Mouse (Mus musculus) liver, embryonic 15.5 days (tissue): Measurements from ENCODE around the gene Cldn7. TPM values are rescaled to one million over a fixed set of nuclear protein-coding genes. Genes with fewer than 3 reads are reported as not detected.
"Not testable (repeated sequence)": the region's sequence is repeated elsewhere in the genome, so short reads cannot be mapped to it uniquely, and the experiment has no call there.

ENCODE experiments used
- ATAC-seq: fragments of 200-750 bp; cut with Nextera tagmentation; 2 replicates; pipeline ENCODE4 v1.8.0; 2017; ENCODE audit warnings: moderate number of reproducible peaks, mild to moderate bottlenecking, moderate library complexity; ENCODE audit not compliant: insufficient read depth
- H3K27ac ChIP-seq: fragments of 300-500 bp; sonication (generic); replicated peaks from 2 replicates; pipeline ENCODE4 v1.5.1; 2015; ENCODE audit warnings: mild to moderate bottlenecking, inconsistent platforms
- H3K27me3 ChIP-seq: fragments of 300-500 bp; sonication (generic); 2 replicates; pipeline ENCODE4 v1.6.1; 2015; ENCODE audit warnings: mild to moderate bottlenecking, inconsistent platforms
- H3K36me3 ChIP-seq: fragments of 300-500 bp; sonication (generic); replicated peaks from 2 replicates; pipeline ENCODE4 v1.6.1; 2015; ENCODE audit warnings: moderate library complexity, mild to moderate bottlenecking, inconsistent platforms
- H3K4me1 ChIP-seq: fragments of 300-500 bp; sonication (generic); replicated peaks from 2 replicates; pipeline ENCODE4 v1.6.1; 2015; ENCODE audit warnings: inconsistent platforms
- H3K4me2 ChIP-seq: fragments of 300-500 bp; sonication (generic); 2 replicates; pipeline ENCODE4 v1.6.1; 2015; ENCODE audit warnings: moderate library complexity, mild to moderate bottlenecking, inconsistent platforms
- H3K4me3 ChIP-seq: fragments of 300-500 bp; sonication (generic); replicated peaks from 2 replicates; pipeline ENCODE4 v1.5.1; 2015; ENCODE audit warnings: mild to moderate bottlenecking, inconsistent platforms
- H3K9ac ChIP-seq: fragments of 300-500 bp; sonication (generic); 2 replicates; pipeline ENCODE4 v1.6.1; 2015; ENCODE audit warnings: moderate library complexity, mild to moderate bottlenecking, inconsistent platforms
- H3K9me3 ChIP-seq: fragments of 300-500 bp; sonication (generic); replicated peaks from 2 replicates; pipeline ENCODE4 v1.6.1; 2016; ENCODE audit warnings: inconsistent platforms
- WGBS: fragments of 180-500 bp; shearing (Covaris S2); methylation state at CpG from one replicate; pipeline ENCODE4 v1.1.7; 2015; ENCODE audit warnings: mixed read lengths; ENCODE audit not compliant: insufficient replicate concordance; 5-methylcytosine and 5-hydroxymethylcytosine counted together
- polyA plus RNA-seq: library from polyadenylated mRNA; unstranded; fragments of >200 nt; fragmentation: Nextera tagmentation; extraction: Ambion mirVana; gene quantifications from 2 replicates; pipeline ENCODE4 v1.2.1, GENCODE M21; 2015

Cldn7 gene
- polyA plus RNA-seq = 4.5 and 6.6 TPM in 2 replicates

GRCm38 (mm10) chr11:69964650-69965270 lies at the start of gene Cldn7:
TSS of gene Cldn7 (plus strand) at chr11:69964779.
- peak within 1 kb of the TSS; percentile 74 for H3K4me2 ChIP-seq
- H3K36me3 ChIP-seq = peaks cover 17% of the 10 kb centered on the region
- no peak within 1 kb of the TSS for H3K9ac ChIP-seq
- no peak within 1 kb of the TSS for H3K27ac ChIP-seq
- no peak for ATAC-seq
- peaks cover 29% of the 10 kb centered on the region for H3K4me1 ChIP-seq
- H3K4me3 ChIP-seq = peak within 1 kb of the TSS; percentile 47
- H3K9me3 ChIP-seq = no peaks in the 10 kb centered on the region
- H3K27me3 ChIP-seq = peaks cover 86% of the 10 kb centered on the region
- WGBS = 9% methylated on average over 24 of the region's 24 CpGs

- Histone ChIP-seq H3K4me3 (peak overlapping the region; percentile 86), H3K4me2 (peak overlapping the region; percentile 90), H3K9ac (peak overlapping the region; percentile 90), H3K27ac (peak overlapping the region; percentile 97), H3K9me3 (no peaks in the 10 kb centered on the region), H3K27me3 (no peaks in the 10 kb centered on the region), H3K4me1 (peaks cover 64% of the 10 kb centered on the region), H3K36me3 (peaks cover 84% of the 10 kb centered on the region)
- no peak for ATAC-seq
- WGBS = 20% methylated on average over 9 of the region's 9 CpGs
These were observed 49.6 kb upstream of the Cldn7 start for GRCm38 (mm10) chr11:69914917-69915430.

- peak overlapping the region; percentile 90 for H3K4me2 ChIP-seq
- H3K27me3 ChIP-seq = no peaks in the 10 kb centered on the region
- peaks cover 74% of the 10 kb centered on the region for H3K36me3 ChIP-seq
- H3K9me3 ChIP-seq = no peaks in the 10 kb centered on the region
- H3K9ac ChIP-seq = peak overlapping the region; percentile 90
- H3K4me3 ChIP-seq = peak overlapping the region; percentile 86
- H3K4me1 ChIP-seq = peaks cover 64% of the 10 kb centered on the region
- peak; percentile 62 for ATAC-seq
- H3K27ac ChIP-seq = peak overlapping the region; percentile 97
- WGBS = 17% methylated on average over 5 of the region's 5 CpGs
These were observed 48.6 kb upstream of the Cldn7 start for GRCm38 (mm10) chr11:69915667-69916627.

- Histone ChIP-seq H3K4me3 (peak overlapping the region; percentile 86), H3K27ac (peak overlapping the region; percentile 97), H3K4me1 (peaks cover 64% of the 10 kb centered on the region), H3K9ac (peak overlapping the region; percentile 90), H3K36me3 (peaks cover 65% of the 10 kb centered on the region), H3K4me2 (peak overlapping the region; percentile 90)
- not testable (repeated sequence) for H3K9me3 ChIP-seq, H3K27me3 ChIP-seq, ATAC-seq
- whole genome bisulfite sequencing = 22% methylated on average over 7 of the region's 7 CpGs
These were observed 47.8 kb upstream of the Cldn7 start for GRCm38 (mm10) chr11:69916652-69917378.

- H3K36me3 ChIP-seq = peaks cover 59% of the 10 kb centered on the region
- H3K9ac ChIP-seq = peak overlapping the region; percentile 20; the same call in 1 of the 2 replicates
- H3K4me2 ChIP-seq = peak overlapping the region; percentile 90
- peak overlapping the region; percentile 86 for H3K4me3 ChIP-seq
- H3K4me1 ChIP-seq = peaks cover 69% of the 10 kb centered on the region
- 64% methylated on average over 8 of the region's 8 CpGs for WGBS
- H3K27me3 ChIP-seq = no peaks in the 10 kb centered on the region
- no peaks in the 10 kb centered on the region for H3K9me3 ChIP-seq
- H3K27ac ChIP-seq = peak overlapping the region; percentile 97
- no peak for ATAC-seq
These were observed 47.1 kb upstream of the Cldn7 start for GRCm38 (mm10) chr11:69917379-69917948.

GRCm38 (mm10) chr11:69918118-69918517 lies 46.5 kb upstream of the Cldn7 start:
- peak overlapping the region; percentile 97 for H3K27ac ChIP-seq

GRCm38 (mm10) chr11:69919053-69919452 lies 45.5 kb upstream of the Cldn7 start:
- Histone ChIP-seq H3K27me3 (no peaks in the 10 kb centered on the region), H3K9ac (peak overlapping the region; percentile 97), H3K27ac (peak overlapping the region; percentile 97), H3K9me3 (no peaks in the 10 kb centered on the region), H3K4me2 (peak overlapping the region; percentile 90), H3K4me3 (peak overlapping the region; percentile 88), H3K36me3 (peaks cover 50% of the 10 kb centered on the region), H3K4me1 (peaks cover 74% of the 10 kb centered on the region)
- 40% methylated on average over 9 of the region's 9 CpGs for WGBS
- no peak for ATAC-seq

More at GRCm38 (mm10) chr11:69918118-69918517, 46.5 kb upstream of the Cldn7 start:
- H3K9me3 ChIP-seq = no peaks in the 10 kb centered on the region
- H3K4me3 ChIP-seq = peak overlapping the region; percentile 88; the same call in 1 of the 2 replicates
- ATAC-seq = no peak
- 66% methylated on average over 5 of the region's 5 CpGs for WGBS
- peak overlapping the region; percentile 20; the same call in 1 of the 2 replicates for H3K9ac ChIP-seq
- H3K4me2 ChIP-seq = peak overlapping the region; percentile 90
- H3K36me3 ChIP-seq = peaks cover 52% of the 10 kb centered on the region
- H3K4me1 ChIP-seq = peaks cover 70% of the 10 kb centered on the region
- H3K27me3 ChIP-seq = no peaks in the 10 kb centered on the region

- H3K4me3 ChIP-seq = peak overlapping the region; percentile 88
- H3K27me3 ChIP-seq = no peaks in the 10 kb centered on the region
- peaks cover 48% of the 10 kb centered on the region for H3K36me3 ChIP-seq
- ATAC-seq = peak; percentile 38
- H3K9me3 ChIP-seq = no peaks in the 10 kb centered on the region
- H3K27ac ChIP-seq = peak overlapping the region; percentile 97
- H3K4me2 ChIP-seq = peak overlapping the region; percentile 90
- H3K4me1 ChIP-seq = peaks cover 72% of the 10 kb centered on the region
- WGBS = under 1% methylated on average over 17 of the region's 17 CpGs
- peak overlapping the region; percentile 97 for H3K9ac ChIP-seq
These were observed 44.8 kb upstream of the Cldn7 start for GRCm38 (mm10) chr11:69919661-69920265.

- Histone ChIP-seq H3K9me3 (no peaks in the 10 kb centered on the region), H3K4me1 (peaks cover 65% of the 10 kb centered on the region), H3K9ac (peak overlapping the region; percentile 97), H3K27ac (peak overlapping the region; percentile 97), H3K36me3 (peaks cover 41% of the 10 kb centered on the region), H3K27me3 (no peaks in the 10 kb centered on the region), H3K4me2 (peak overlapping the region; percentile 90), H3K4me3 (peak overlapping the region; percentile 88)
- under 1% methylated on average over 63 of the region's 65 CpGs for WGBS
- ATAC-seq = peak; percentile 11
These were observed 44.1 kb upstream of the Cldn7 start for GRCm38 (mm10) chr11:69920266-69921031.
